Mouse (Mus musculus) limb, embryonic 15.5 days (tissue): ENCODE results near the gene Cse1l. TPM values are rescaled to one million over a fixed set of nuclear protein-coding genes. Genes with fewer than 3 reads are reported as not detected.
A peak's percentile ranks its signal among the peaks of the same experiment; 100 is the strongest.

Experiments used
- ATAC-seq: fragments of 200-750 bp; cut with Nextera tagmentation; 2 replicates; pipeline ENCODE4 v1.8.0; 2017; ENCODE audit warnings: low read depth, moderate TSS enrichment; ENCODE audit not compliant: insufficient number of reproducible peaks, low FRiP score, low TSS enrichment
- H3K27ac ChIP-seq: fragments of 300-500 bp; sonication (generic); 2 replicates; pipeline ENCODE4 v1.5.1; 2015; ENCODE audit warnings: moderate library complexity, mild to moderate bottlenecking, inconsistent platforms
- H3K27me3 ChIP-seq: fragments of 300-500 bp; sonication (generic); 2 replicates; pipeline ENCODE4 v1.6.1; 2015; ENCODE audit warnings: inconsistent platforms
- H3K36me3 ChIP-seq: fragments of 300-500 bp; sonication (generic); 2 replicates; pipeline ENCODE4 v1.6.1; 2015; ENCODE audit warnings: inconsistent platforms
- H3K4me1 ChIP-seq: fragments of 300-500 bp; sonication (generic); 2 replicates; pipeline ENCODE4 v1.6.1; 2015; ENCODE audit warnings: inconsistent platforms
- H3K4me2 ChIP-seq: fragments of 300-500 bp; sonication (generic); 2 replicates; pipeline ENCODE4 v1.6.1; 2015; ENCODE audit warnings: mild to moderate bottlenecking, inconsistent platforms
- H3K4me3 ChIP-seq: fragments of 300-500 bp; sonication (generic); 2 replicates; pipeline ENCODE4 v1.5.1; 2015; ENCODE audit warnings: mild to moderate bottlenecking, inconsistent platforms
- H3K9ac ChIP-seq: fragments of 300-500 bp; sonication (generic); 2 replicates; pipeline ENCODE4 v1.6.1; 2015; ENCODE audit warnings: inconsistent platforms
- H3K9me3 ChIP-seq: fragments of 300-500 bp; sonication (generic); 2 replicates; pipeline ENCODE4 v1.6.1; 2016; ENCODE audit warnings: inconsistent platforms
- WGBS: fragments of 180-500 bp; shearing (Covaris S2); methylation state at CpG from one replicate; pipeline ENCODE4 v1.1.7; 2015; 5-methylcytosine and 5-hydroxymethylcytosine counted together
- polyA plus RNA-seq: library from polyadenylated mRNA; unstranded; fragments of >200 nt; fragmentation: Nextera tagmentation; extraction: Ambion mirVana; gene quantifications from 2 replicates; pipeline ENCODE4 v1.2.1, GENCODE M21; 2015

Gene Cse1l
- polyA plus RNA-seq, 1 experiment from 2014 or later = 83.7 TPM

GRCm38 (mm10) chr2:166983351-166983894 is 77.6 kb downstream of the Cse1l start:
- no peak overlapping the region for H3K27ac ChIP-seq
- H3K4me2 ChIP-seq = no peak overlapping the region
- H3K9ac ChIP-seq = no peak overlapping the region
- no peak for ATAC-seq
- no peaks in the 10 kb centered on the region for H3K4me1 ChIP-seq
- no peak overlapping the region for H3K4me3 ChIP-seq
- H3K9me3 ChIP-seq = no peaks in the 10 kb centered on the region
- peaks cover 2% of the 10 kb centered on the region; the same call in 1 of the 2 replicates for H3K36me3 ChIP-seq
- no peaks in the 10 kb centered on the region for H3K27me3 ChIP-seq
- 80% methylated on average over 4 of the region's 4 CpGs for WGBS

- no peak for ATAC-seq
- Histone ChIP-seq H3K9ac (no peak overlapping the region), H3K4me1 (peaks cover 41% of the 10 kb centered on the region), H3K4me2 (no peak overlapping the region), H3K27ac (peak overlapping the region; percentile 54), H3K4me3 (no peak overlapping the region), H3K27me3 (no peaks in the 10 kb centered on the region), H3K9me3 (no peaks in the 10 kb centered on the region), H3K36me3 (no peaks in the 10 kb centered on the region)
- 29% methylated on average over 7 of the region's 7 CpGs for WGBS
Observed at GRCm38 (mm10) chr2:166990861-166991260, 85.0 kb downstream of the Cse1l start.

GRCm38 (mm10) chr2:166991945-166992344 is 86.1 kb downstream of the Cse1l start:
- no peaks in the 10 kb centered on the region for H3K9me3 ChIP-seq
- H3K27me3 ChIP-seq = no peaks in the 10 kb centered on the region
- H3K4me3 ChIP-seq = no peak overlapping the region
- ATAC-seq = no peak
- H3K9ac ChIP-seq = no peak overlapping the region; the same call in 1 of the 2 replicates
- H3K4me2 ChIP-seq = no peak overlapping the region
- no peaks in the 10 kb centered on the region for H3K36me3 ChIP-seq
- peaks cover 45% of the 10 kb centered on the region for H3K4me1 ChIP-seq
- peak overlapping the region; percentile 60 for H3K27ac ChIP-seq

- peak overlapping the region; percentile 72 for H3K4me2 ChIP-seq
- no peaks in the 10 kb centered on the region for H3K36me3 ChIP-seq
- no peak for ATAC-seq
- H3K4me1 ChIP-seq = peaks cover 42% of the 10 kb centered on the region
- no peaks in the 10 kb centered on the region for H3K27me3 ChIP-seq
- no peaks in the 10 kb centered on the region for H3K9me3 ChIP-seq
- 2% methylated on average over 28 of the region's 28 CpGs for WGBS
- H3K9ac ChIP-seq = peak overlapping the region; percentile 91
- H3K4me3 ChIP-seq = peak overlapping the region; percentile 96
- H3K27ac ChIP-seq = peak overlapping the region; percentile 99
Observed at GRCm38 (mm10) chr2:166995021-166995795, 89.4 kb downstream of the Cse1l start.

Other genes with a start within 250 kb of the Cse1l start
- 17.7 and 19.1 TPM in 2 replicates for gene Prex1, start 192.2 kb upstream of the Cse1l start, polyA plus RNA-seq
- gene Trp53rkb, start 113.5 kb upstream of the Cse1l start, polyA plus RNA-seq = 5.5 and 6.1 TPM in 2 replicates
- 3.8 and 4.6 TPM in 2 replicates for gene Arfgef2, start 100.5 kb upstream of the Cse1l start, polyA plus RNA-seq
- gene Stau1, start 90.3 kb downstream of the Cse1l start, polyA plus RNA-seq = 98.2 and 99.9 TPM in 2 replicates
- 43.8 and 45.3 TPM in 2 replicates for gene Ddx27, start 109.2 kb downstream of the Cse1l start, polyA plus RNA-seq
- 8.5 and 9.1 TPM in 2 replicates for gene Znfx1, start 157.0 kb downstream of the Cse1l start, polyA plus RNA-seq